Mouse (Mus musculus): ENCODE results near the gene Taf6l.
"Not testable (repeated sequence)": the region's sequence is repeated elsewhere in the genome, so short reads cannot be mapped to it uniquely, and the experiment has no call there.

The Taf6l gene

GRCm38 (mm10) chr19:8736160-8736467 lies 50.1 kb downstream of the Taf6l start:
- in situ Hi-C loops (cut with MboI) = no loop called here

- in situ Hi-C loops (cut with MboI) = no loop called here
Observed at GRCm38 (mm10) chr19:8735389-8736159, 50.6 kb downstream of the Taf6l start, which contains the start of gene Wdr74. Gene Wdr74, plus strand, starts transcription at chr19:8735827.

GRCm38 (mm10) chr19:8734334-8734733 lies 51.9 kb downstream of the Taf6l start:
- in situ Hi-C loops (cut with MboI) = no loop called here

GRCm38 (mm10) chr19:8728335-8729099 lies 57.7 kb downstream of the Taf6l start:
- in situ Hi-C loops (cut with MboI) = not testable (repeated sequence)

GRCm38 (mm10) chr19:8727495-8728114 lies 58.6 kb downstream of the Taf6l start:
- in situ Hi-C loops (cut with MboI) = no loop called here

- in situ Hi-C loops (cut with MboI) = no loop called here
Observed at GRCm38 (mm10) chr19:8726609-8727390, 59.4 kb downstream of the Taf6l start.

- in situ Hi-C loops (cut with MboI) = no loop called here
Observed at GRCm38 (mm10) chr19:8725081-8725613, 61.1 kb downstream of the Taf6l start.
